Mouse (Mus musculus): ENCODE data around the gene E030018B13Rik. TPM values are rescaled to one million over a fixed set of nuclear protein-coding genes. Genes with fewer than 3 reads are reported as not detected.
A peak's percentile ranks its signal among the peaks of the same experiment; 100 is the strongest.

Gene E030018B13Rik
- total RNA-seq, 2 experiments from 2014 or later, result not detected

GRCm38 (mm10) chr7:63957872-63958640 lies 41.4 kb downstream of the E030018B13Rik start:
- no peak for ATAC-seq (replicated peaks; ENCODE audit: poor library complexity)

GRCm38 (mm10) chr7:63963632-63964031 lies 47.0 kb downstream of the E030018B13Rik start:
- ATAC-seq (replicated peaks; ENCODE audit: poor library complexity), result no peak

- no peak for ATAC-seq (replicated peaks; ENCODE audit: poor library complexity)
Measured at GRCm38 (mm10) chr7:63964121-63964520, 47.5 kb downstream of the E030018B13Rik start.

- peak; percentile 79 for ATAC-seq (replicated peaks; ENCODE audit: poor library complexity)
Measured at GRCm38 (mm10) chr7:63965135-63965534, 48.5 kb downstream of the E030018B13Rik start.

GRCm38 (mm10) chr7:63965635-63966418 lies 49.2 kb downstream of the E030018B13Rik start:
- peak; percentile 66 for ATAC-seq (replicated peaks; ENCODE audit: poor library complexity)

- no peak for ATAC-seq (replicated peaks; ENCODE audit: poor library complexity)
Measured at GRCm38 (mm10) chr7:63969941-63970340, 53.3 kb downstream of the E030018B13Rik start.

Other genes with a start within 250 kb of the E030018B13Rik start
- gene Klf13, start 22.1 kb downstream of the E030018B13Rik start, total RNA-seq (2015), result 37.6 and 46.3 TPM in 2 replicates
- gene Klf13, start 22.1 kb downstream of the E030018B13Rik start, total RNA-seq (2017), result 16.9 and 24.3 TPM in 2 replicates
- not detected in 2 replicates for gene Trpm1, start 237.0 kb downstream of the E030018B13Rik start, total RNA-seq (2015)
- gene Trpm1, start 237.0 kb downstream of the E030018B13Rik start, total RNA-seq (2017), result not detected in 2 replicates